In the genomic region with DNA sequence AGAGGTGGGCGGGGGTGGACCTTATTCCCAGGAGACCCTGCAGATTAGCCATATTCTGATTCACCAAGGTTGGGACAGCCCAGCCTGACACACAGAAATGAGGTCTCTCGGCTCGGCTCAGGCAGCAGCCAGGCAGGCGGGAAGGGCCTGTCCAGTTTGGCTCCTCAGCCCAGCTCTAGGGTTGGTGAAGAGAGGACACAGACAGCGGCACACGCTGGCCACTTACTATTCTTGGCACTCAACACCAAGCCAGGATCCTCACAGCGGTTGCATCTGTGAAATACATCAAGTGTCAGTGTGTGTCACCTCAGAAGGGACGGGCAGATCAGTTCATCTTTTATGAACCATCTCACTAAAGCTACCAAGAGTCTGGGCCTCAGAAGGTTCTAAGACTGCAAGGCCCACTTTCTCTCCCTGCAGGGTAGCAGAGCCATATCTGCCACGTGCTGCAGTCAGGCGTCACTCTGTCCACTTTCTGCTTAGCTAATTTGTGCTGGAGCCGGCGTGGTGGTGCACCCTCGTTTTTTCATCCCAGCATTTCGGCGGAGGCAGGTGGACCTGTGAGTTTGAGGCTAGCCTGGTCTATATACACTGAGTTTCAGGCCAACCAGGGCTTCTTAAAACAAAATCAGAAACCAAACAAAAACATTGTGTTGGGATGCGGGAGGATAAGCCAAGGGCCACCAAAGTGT, we compare ENCODE assay signal across 8 mouse cellular contexts. TPM values are rescaled to one million over a fixed set of nuclear protein-coding genes. Genes with fewer than 3 reads are reported as not detected.
DNase-seq lines count a peak whose midpoint lies in the region; ATAC-seq lines count a peak whose summit lies in the region.

No protein-coding gene starts in this region.

- no peaks in the 10 kb centered on the region for H3K9me3 ChIP-seq in embryonic facial prominence, embryonic 15.5 days (replicated peaks)
- H3K9me3 ChIP-seq in hindbrain, embryonic 10.5 days: no peaks in the 10 kb centered on the region
- H3K9me3 ChIP-seq in midbrain, embryonic 11.5 days (ENCODE audit: control insufficient read depth, low read length): no peaks in the 10 kb centered on the region

- peak overlapping the region; percentile 53 for H3K4me3 ChIP-seq in embryonic facial prominence, embryonic 15.5 days (replicated peaks)
- peak overlapping the region; percentile 59 for H3K4me3 ChIP-seq in hindbrain, embryonic 10.5 days
- peak overlapping the region; percentile 33 for H3K4me3 ChIP-seq in midbrain, embryonic 11.5 days (ENCODE audit: low read depth, low read length)

- intact Hi-C loops in left cerebral cortex, postnatal 4 days (cut with DNase I): no loop called here

- peaks cover 33% of the 10 kb centered on the region for H3K4me1 ChIP-seq in embryonic facial prominence, embryonic 15.5 days
- H3K4me1 ChIP-seq in hindbrain, embryonic 10.5 days (replicated peaks): peaks cover 37% of the 10 kb centered on the region
- peaks cover 16% of the 10 kb centered on the region for H3K4me1 ChIP-seq in midbrain, embryonic 11.5 days (ENCODE audit: control insufficient read depth, insufficient read depth, low read length)

- no peaks in the 10 kb centered on the region for H3K27me3 ChIP-seq in embryonic facial prominence, embryonic 15.5 days
- no peaks in the 10 kb centered on the region; the same call in 1 of the 2 replicates for H3K27me3 ChIP-seq in hindbrain, embryonic 10.5 days (ENCODE audit: insufficient read depth, poor library complexity, severe bottlenecking)
- H3K27me3 ChIP-seq in midbrain, embryonic 11.5 days (ENCODE audit: control insufficient read depth, insufficient read depth, low read length): 0 out of 2 replicates have a peak, but pooled peaks cover 2% of the 10 kb centered on the region

- ATAC-seq in embryonic facial prominence, embryonic 15.5 days (ENCODE audit: insufficient number of reproducible peaks, low FRiP score, low TSS enrichment, low read depth): no peak
- ATAC-seq in midbrain, embryonic 11.5 days (ENCODE audit: low FRiP score): no peak
- no peak for ATAC-seq in erythroid progenitor cell, adult 5-6 weeks (replicated peaks; ENCODE audit: low FRiP score, poor library complexity, severe bottlenecking)

- H3K9ac ChIP-seq in embryonic facial prominence, embryonic 15.5 days: peak overlapping the region; percentile 54; the same call in 1 of the 2 replicates
- H3K9ac ChIP-seq in midbrain, embryonic 11.5 days (ENCODE audit: low read length): peak overlapping the region; percentile 76

- DNase-seq in left cerebral cortex, postnatal 4 days: peak; percentile 51
- DNase-seq in left cerebral cortex, adult 18-20 months (ENCODE audit: low spot score in 2 of 2): no peak
- no peak for DNase-seq in hindbrain, embryonic 10.5 days (ENCODE audit: low spot score)
- DNase-seq in midbrain, embryonic 11.5 days (ENCODE audit: low spot score, missing footprints): no peak
- no peak for DNase-seq in adrenal gland, postnatal 25 days
- DNase-seq in urinary bladder, postnatal 10 days (ENCODE audit: low spot score): no peak

- peaks cover 10% of the 10 kb centered on the region; the same call in 1 of the 2 replicates for H3K36me3 ChIP-seq in embryonic facial prominence, embryonic 15.5 days
- H3K36me3 ChIP-seq in hindbrain, embryonic 10.5 days: peaks cover 23% of the 10 kb centered on the region
- H3K36me3 ChIP-seq in midbrain, embryonic 11.5 days (ENCODE audit: control insufficient read depth, insufficient read depth, low read length): no peaks in the 10 kb centered on the region

- 71% methylated on average over 16 of the region's 16 CpGs for WGBS in embryonic facial prominence, embryonic 15.5 days
- WGBS in hindbrain, embryonic 10.5 days: 77% methylated on average over 16 of the region's 16 CpGs
- WGBS in midbrain, embryonic 11.5 days: 74% methylated on average over 16 of the region's 16 CpGs

- peak overlapping the region; percentile 72 for H3K4me2 ChIP-seq in embryonic facial prominence, embryonic 15.5 days (replicated peaks)
- peak overlapping the region; percentile 56 for H3K4me2 ChIP-seq in midbrain, embryonic 11.5 days

- peak overlapping the region; percentile 85 for H3K27ac ChIP-seq in embryonic facial prominence, embryonic 15.5 days (replicated peaks)
- peak overlapping the region; percentile 95 for H3K27ac ChIP-seq in hindbrain, embryonic 10.5 days
- H3K27ac ChIP-seq in midbrain, embryonic 11.5 days (ENCODE audit: low read depth, low read length): no peak overlapping the region

RNA-seq across cellular contexts. Expression of a gene that starts 50.4 kb away (rescaled TPM):
- 10 to 100 TPM; 17.7 to 19.7 TPM for total RNA-seq in left cerebral cortex, postnatal 4 days (2021)
- total RNA-seq in left cerebral cortex, adult 18-20 months (2021): 10 to 100 TPM; 21.7 to 24.8 TPM
- polyA plus RNA-seq in embryonic facial prominence, embryonic 15.5 days (2015; fragmentation: Nextera tagmentation; extraction: Ambion mirVana): 27.5 and 29.1 TPM in 2 replicates
- 38.3 and 40.3 TPM in 2 replicates for polyA plus RNA-seq in hindbrain, embryonic 10.5 days (2016; fragmentation: Nextera tagmentation; extraction: Ambion mirVana)
- polyA plus RNA-seq in midbrain, embryonic 11.5 days (2014; fragmentation: Nextera tagmentation; extraction: Ambion mirVana): 46.0 and 58.1 TPM in 2 replicates
- 25.9 and 28.9 TPM in 2 replicates for total RNA-seq in adrenal gland, postnatal 25 days (2021)
- 54.5 and 55.5 TPM in 2 replicates for total RNA-seq in erythroid progenitor cell, adult 5-6 weeks (2015; ENCODE audit: low replicate concordance)
- 47.7 and 61.2 TPM in 2 replicates for total RNA-seq in erythroid progenitor cell, adult 5-6 weeks (2017; ENCODE audit: low replicate concordance)

RNA-seq across cellular contexts. Expression of a gene that starts 50.4 kb away (rescaled TPM):
- 1 to 10 TPM in 1 of 2 experiments, under 1 TPM in 1; 0.56 to 1.2 TPM for total RNA-seq in left cerebral cortex, postnatal 4 days (2021)
- total RNA-seq in left cerebral cortex, adult 18-20 months (2021): under 1 TPM; 0.52 to 0.74 TPM
- polyA plus RNA-seq in embryonic facial prominence, embryonic 15.5 days (2015; fragmentation: Nextera tagmentation; extraction: Ambion mirVana): 0.14 and 0.52 TPM in 2 replicates
- 0.34 and 0.35 TPM in 2 replicates for polyA plus RNA-seq in hindbrain, embryonic 10.5 days (2016; fragmentation: Nextera tagmentation; extraction: Ambion mirVana)
- 0.49 and 0.68 TPM in 2 replicates for polyA plus RNA-seq in midbrain, embryonic 11.5 days (2014; fragmentation: Nextera tagmentation; extraction: Ambion mirVana)
- 0.55 TPM in 1 of 2 replicates, not detected in the other for total RNA-seq in adrenal gland, postnatal 25 days (2021)
- not detected in 2 replicates for total RNA-seq in erythroid progenitor cell, adult 5-6 weeks (2015; ENCODE audit: low replicate concordance)
- not detected in 2 replicates for total RNA-seq in erythroid progenitor cell, adult 5-6 weeks (2017; ENCODE audit: low replicate concordance)

RNA-seq across cellular contexts. Expression of a gene that starts 57.5 kb away (rescaled TPM):
- total RNA-seq in left cerebral cortex, postnatal 4 days (2021): 100 to 1,000 TPM; 154 to 156 TPM
- 100 to 1,000 TPM in 1 of 2 experiments, 10 to 100 TPM in 1; 89.0 to 104 TPM for total RNA-seq in left cerebral cortex, adult 18-20 months (2021)
- 24.3 and 26.1 TPM in 2 replicates for polyA plus RNA-seq in embryonic facial prominence, embryonic 15.5 days (2015; fragmentation: Nextera tagmentation; extraction: Ambion mirVana)
- 26.1 and 29.2 TPM in 2 replicates for polyA plus RNA-seq in hindbrain, embryonic 10.5 days (2016; fragmentation: Nextera tagmentation; extraction: Ambion mirVana)
- 28.3 and 28.8 TPM in 2 replicates for polyA plus RNA-seq in midbrain, embryonic 11.5 days (2014; fragmentation: Nextera tagmentation; extraction: Ambion mirVana)
- 58.5 and 86.2 TPM in 2 replicates for total RNA-seq in adrenal gland, postnatal 25 days (2021)
- total RNA-seq in erythroid progenitor cell, adult 5-6 weeks (2015; ENCODE audit: low replicate concordance): 15.5 and 15.9 TPM in 2 replicates
- total RNA-seq in erythroid progenitor cell, adult 5-6 weeks (2017; ENCODE audit: low replicate concordance): 18.1 and 23.1 TPM in 2 replicates
